Mouse (Mus musculus) C2C12 (cell line): ENCODE measurements around the gene Ccdc162.

Source experiments
- CEBPB ChIP-seq: IDR thresholded peaks from one replicate; pipeline ENCODE4 v1.6.1; 2011; ENCODE audit warnings: low read depth, mild to moderate bottlenecking, control low read depth, moderate library complexity
- CTCF ChIP-seq: IDR thresholded peaks from one replicate; pipeline ENCODE4 v1.5.1; 2011; ENCODE audit not compliant: control insufficient read depth, insufficient read depth, insufficient read length
- USF1 ChIP-seq: IDR thresholded peaks from one replicate; pipeline ENCODE4 v1.6.1; 2011; ENCODE audit warnings: low read depth, mild to moderate bottlenecking, control low read depth, moderate library complexity

GRCm38 (mm10) chr10:41665498-41665897 is 50.9 kb downstream of the Ccdc162 start:
- TF ChIP-seq CTCF, result no peak
- no peak for TF ChIP-seq USF1
- TF ChIP-seq CEBPB, result no peak
